Comparison of ENCODE assay signal across 8 mouse cellular contexts in genomic region chr3:103020249-103020942, GRCm38 (mm10). TPM values are rescaled to one million over a fixed set of nuclear protein-coding genes. Genes with fewer than 3 reads are reported as not detected.
DNase-seq lines count a peak whose midpoint lies in the region; ATAC-seq lines count a peak whose summit lies in the region.

TSS of gene Csde1 (plus strand) at chr3:103020426.

- DNase-seq in adipocyte (ENCODE audit: low spot score) = peak; percentile 99
- DNase-seq in embryo, embryonic 10 days (ENCODE audit: low spot score) = peak; percentile 99
- peak; percentile 95 for DNase-seq in gastrocnemius, postnatal 10 days
- peak; percentile 99 for DNase-seq in induced T-regulatory cell, adult 2 months (ENCODE audit: low read depth)
- DNase-seq in left cerebral cortex, adult 9 months (ENCODE audit: low spot score in 2 of 2) = peak; percentile 95 to 97
- peak; percentile 97 for DNase-seq in right cerebral cortex, postnatal 14 days
- DNase-seq in urinary bladder, postnatal 36 days (ENCODE audit: low spot score in 2 of 2) = peak; percentile 92 to 97

- ATAC-seq in megakaryocyte progenitor cell, adult 5-6 weeks (replicated peaks; ENCODE audit: poor library complexity) = peak; percentile 82

RNA-seq across cellular contexts. Expression of gene Csde1, which starts in this region (rescaled TPM):
- total RNA-seq in gastrocnemius, postnatal 10 days (2021) = 100 to 1,000 TPM; 466 to 483 TPM
- 283 and 297 TPM in 2 replicates for total RNA-seq in megakaryocyte progenitor cell, adult 5-6 weeks (2015)
- total RNA-seq in megakaryocyte progenitor cell, adult 5-6 weeks (2017) = 545 and 751 TPM in 2 replicates

Comparison
In these comparisons a context has a peak if more than half of its experiments do, and no peak if none do; other contexts are left out.
1. Peak in every context shown above with its lines: DNase-seq and ATAC-seq.